Mouse (Mus musculus) cortical plate, adult 2 months (tissue): ENCODE results near the gene Aanat.

Experiments
- CTCF ChIP-seq: fragments of 200-500 bp; IDR thresholded peaks from 2 replicates; pipeline ENCODE4 v1.5.1; 2011; ENCODE audit warnings: mild to moderate bottlenecking, control low read depth, low read length; ENCODE audit not compliant: insufficient read depth; ENCODE audit errors: extremely low read depth
- POLR2A ChIP-seq: fragments of 200-500 bp; IDR thresholded peaks from 2 replicates; pipeline ENCODE4 v1.6.1; 2011; ENCODE audit warnings: mild to moderate bottlenecking, low read length, control low read depth; ENCODE audit not compliant: insufficient read depth; ENCODE audit errors: extremely low read depth

- no peak for TF ChIP-seq CTCF
- no peak for TF ChIP-seq POLR2A
These were observed 55.5 kb downstream of the Aanat start for GRCm38 (mm10) chr11:116641731-116642130.
